Mouse (Mus musculus): Measurements from ENCODE around the gene Polr1a. TPM values are rescaled to one million over a fixed set of nuclear protein-coding genes. Genes with fewer than 3 reads are reported as not detected.
"Not testable (repeated sequence)": the region's sequence is repeated elsewhere in the genome, so short reads cannot be mapped to it uniquely, and the experiment has no call there.

Gene Polr1a
- polyA plus RNA-seq, 1 experiment from 2014 or later: 18.8 TPM

DNA sequence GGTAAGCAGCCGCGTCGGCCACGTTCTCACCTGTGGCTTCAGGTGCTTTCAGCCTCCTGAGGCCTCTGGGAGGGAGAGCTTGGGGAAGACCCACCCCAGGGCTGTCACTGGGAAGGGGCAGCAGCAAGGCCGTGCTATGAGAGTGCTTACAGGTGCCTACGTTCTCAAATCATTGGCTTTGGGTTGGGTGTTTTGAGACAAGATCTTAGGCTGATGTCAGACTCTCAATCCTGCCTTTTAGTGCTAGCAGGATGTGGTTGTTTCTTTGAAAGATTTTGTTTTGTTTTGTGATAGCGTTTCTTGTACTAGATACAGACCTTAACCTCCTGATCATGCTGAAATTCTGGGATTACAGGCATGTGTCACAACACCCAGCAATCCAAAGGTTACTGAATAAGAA is 11.9 kb downstream of the Polr1a start:
- H3K27me3 ChIP-seq: no peaks in the 10 kb centered on the region
- H3K9me3 ChIP-seq (replicated peaks): no peaks in the 10 kb centered on the region
- no peak for ATAC-seq (ENCODE audit: low read depth)
- no peak for DNase-seq
- no peak overlapping the region for H3K4me2 ChIP-seq
- H3K4me3 ChIP-seq (replicated peaks): no peak overlapping the region
- 88% methylated on average over 7 of the region's 7 CpGs for WGBS (ENCODE audit: insufficient replicate concordance)
- H3K9ac ChIP-seq: no peak overlapping the region
- no peaks in the 10 kb centered on the region for H3K4me1 ChIP-seq (replicated peaks)
- H3K36me3 ChIP-seq: peaks cover 95% of the 10 kb centered on the region
- no peak overlapping the region for H3K27ac ChIP-seq

DNA sequence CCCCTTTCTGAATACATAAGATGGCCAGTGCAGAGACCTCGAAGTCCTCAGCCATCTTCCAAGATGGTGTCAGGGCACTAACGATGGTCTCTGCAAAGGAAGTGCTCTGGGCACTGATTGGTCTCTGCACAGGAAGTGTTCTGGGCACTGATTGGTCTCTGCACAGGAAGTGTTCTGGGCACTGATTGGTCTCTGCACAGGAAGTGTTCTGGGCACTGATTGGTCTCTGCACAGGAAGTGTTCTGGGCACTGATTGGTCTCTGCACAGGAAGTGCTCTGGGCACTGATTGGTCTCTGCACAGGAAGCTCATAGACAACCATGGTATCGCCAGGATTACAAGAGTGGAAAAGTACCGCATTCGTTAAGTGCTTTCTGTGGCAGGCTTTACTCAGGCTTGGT is 16.4 kb downstream of the Polr1a start:
- H3K27me3 ChIP-seq; H3K27ac ChIP-seq; DNase-seq; H3K9ac ChIP-seq; H3K4me1 ChIP-seq (replicated peaks); H3K9me3 ChIP-seq (replicated peaks); ATAC-seq (ENCODE audit: low read depth); H3K4me2 ChIP-seq; H3K4me3 ChIP-seq (replicated peaks): not testable (repeated sequence)
- H3K36me3 ChIP-seq: peaks cover 87% of the 10 kb centered on the region
- 63% methylated on average over 5 of the region's 5 CpGs for WGBS (ENCODE audit: insufficient replicate concordance)

GRCm38 (mm10) chr6:71927911-71928310 is 19.1 kb downstream of the Polr1a start:
- H3K4me2 ChIP-seq: no peak overlapping the region
- H3K9me3 ChIP-seq (replicated peaks): no peaks in the 10 kb centered on the region
- H3K4me1 ChIP-seq (replicated peaks): no peaks in the 10 kb centered on the region
- H3K27me3 ChIP-seq: no peaks in the 10 kb centered on the region
- DNase-seq (no peak), ATAC-seq (ENCODE audit: low read depth) (no peak; the same call in 1 of the 2 replicates)
- H3K4me3 ChIP-seq (replicated peaks): no peak overlapping the region
- H3K27ac ChIP-seq: no peak overlapping the region
- H3K36me3 ChIP-seq: peaks cover 88% of the 10 kb centered on the region
- H3K9ac ChIP-seq: no peak overlapping the region

DNA sequence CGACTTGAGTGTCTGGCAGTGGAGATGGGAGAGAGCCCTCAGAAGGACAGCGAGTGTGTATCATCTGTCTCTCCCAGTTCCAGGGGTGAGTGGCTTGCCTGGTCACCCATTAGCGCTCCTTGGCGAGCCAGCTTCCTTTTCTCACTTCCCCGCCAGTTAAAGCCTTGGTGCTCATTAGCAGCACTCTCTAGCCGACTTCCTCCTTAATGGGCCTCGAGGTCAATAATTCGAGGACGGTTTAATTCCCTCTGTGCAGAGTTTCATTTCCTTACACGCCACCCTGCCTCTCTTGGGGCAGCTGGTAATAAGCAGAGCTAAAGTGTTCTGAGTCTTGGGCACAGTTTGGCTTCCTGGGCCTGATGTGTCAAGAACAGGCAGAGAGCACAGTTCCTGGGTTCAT is 21.2 kb downstream of the Polr1a start:
- 72% methylated on average over 10 of the region's 10 CpGs for WGBS (ENCODE audit: insufficient replicate concordance)
- H3K36me3 ChIP-seq: peaks cover 87% of the 10 kb centered on the region

DNA sequence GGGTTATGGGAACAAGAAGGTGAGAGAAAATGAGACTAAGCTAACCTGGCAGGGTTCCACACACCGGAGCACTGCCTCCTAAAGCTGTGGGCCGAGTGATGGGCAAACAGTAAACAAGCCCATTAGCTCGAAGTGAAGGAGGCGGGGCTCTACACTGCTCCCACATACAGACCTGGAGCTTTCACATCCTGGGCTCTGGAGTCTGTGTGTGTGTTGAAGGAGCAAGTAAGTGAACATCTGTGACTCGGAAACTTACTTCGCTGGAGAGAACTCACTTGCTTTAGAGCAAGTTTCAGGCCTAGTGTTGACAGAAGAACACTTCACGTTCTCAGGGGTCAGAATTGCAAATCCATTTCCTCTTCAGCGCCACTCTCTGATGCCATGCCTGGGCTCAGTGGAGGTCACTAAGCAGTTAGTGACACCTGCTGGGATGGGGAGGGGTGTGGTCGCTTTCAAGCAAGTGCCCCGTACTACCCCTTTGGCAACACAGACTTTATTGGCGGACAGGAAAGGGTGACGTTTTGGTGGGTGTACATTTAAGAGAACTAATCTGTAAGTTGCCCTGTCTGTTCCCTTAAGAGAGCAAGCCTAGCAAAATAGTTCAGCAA is 22.1 kb downstream of the Polr1a start:
- WGBS (ENCODE audit: insufficient replicate concordance): 79% methylated on average over 12 of the region's 12 CpGs
- Histone ChIP-seq H3K4me3 (replicated peaks) (no peak overlapping the region), H3K36me3 (peaks cover 87% of the 10 kb centered on the region), H3K4me2 (no peak overlapping the region), H3K27me3 (no peaks in the 10 kb centered on the region), H3K4me1 (replicated peaks) (no peaks in the 10 kb centered on the region), H3K9ac (no peak overlapping the region), H3K9me3 (replicated peaks) (no peaks in the 10 kb centered on the region), H3K27ac (no peak overlapping the region)
- no peak for DNase-seq
- ATAC-seq (ENCODE audit: low read depth): no peak

More for the DNA sequence above, 21.2 kb downstream of the Polr1a start:
- H3K9me3 ChIP-seq (replicated peaks): no peaks in the 10 kb centered on the region
- H3K27me3 ChIP-seq: no peaks in the 10 kb centered on the region
- H3K27ac ChIP-seq: no peak overlapping the region
- no peak overlapping the region for H3K4me3 ChIP-seq (replicated peaks)
- 0 out of 2 replicates have a peak, but pooled peaks have one; percentile 34 for ATAC-seq (ENCODE audit: low read depth)
- DNase-seq: no peak
- no peaks in the 10 kb centered on the region for H3K4me1 ChIP-seq (replicated peaks)
- H3K9ac ChIP-seq: no peak overlapping the region
- no peak overlapping the region for H3K4me2 ChIP-seq

GRCm38 (mm10) chr6:71932347-71932746 is 23.5 kb downstream of the Polr1a start:
- 73% methylated on average over 5 of the region's 5 CpGs for WGBS (ENCODE audit: insufficient replicate concordance)
- H3K27ac ChIP-seq: no peak overlapping the region
- H3K36me3 ChIP-seq: peaks cover 88% of the 10 kb centered on the region
- DNase-seq: no peak
- H3K4me1 ChIP-seq (replicated peaks): no peaks in the 10 kb centered on the region; the same call in 1 of the 2 replicates
- ATAC-seq (ENCODE audit: low read depth): no peak
- H3K4me2 ChIP-seq: no peak overlapping the region
- H3K9me3 ChIP-seq (replicated peaks): no peaks in the 10 kb centered on the region
- H3K4me3 ChIP-seq (replicated peaks): no peak overlapping the region
- H3K27me3 ChIP-seq: no peaks in the 10 kb centered on the region
- H3K9ac ChIP-seq: no peak overlapping the region

DNA sequence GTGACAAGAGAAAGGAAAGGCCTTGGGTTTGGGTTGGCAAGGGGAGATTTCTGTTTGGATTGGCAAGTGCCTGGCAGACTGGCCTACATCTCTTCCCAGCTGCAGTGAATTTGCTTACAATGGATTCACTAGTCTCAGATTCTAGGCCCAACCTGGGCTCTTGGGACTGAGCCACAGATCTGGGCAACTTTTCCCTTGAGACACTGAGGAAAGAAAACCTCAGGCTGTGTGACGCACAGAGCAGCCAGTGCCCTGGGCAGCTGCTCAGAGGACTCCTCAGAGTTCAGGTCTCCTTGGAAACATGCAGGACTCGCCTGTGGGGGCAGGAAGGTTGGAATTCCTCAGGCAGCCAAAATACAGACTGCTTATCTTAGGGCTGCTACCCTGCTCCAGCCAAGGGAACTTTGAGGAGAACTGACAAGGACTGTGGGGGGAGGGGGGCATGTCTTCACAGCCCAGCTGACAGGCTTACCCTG is 25.3 kb downstream of the Polr1a start:
- no peak overlapping the region for H3K4me3 ChIP-seq (replicated peaks)
- no peak for ATAC-seq (ENCODE audit: low read depth)
- H3K9ac ChIP-seq: no peak overlapping the region
- H3K4me1 ChIP-seq (replicated peaks): no peaks in the 10 kb centered on the region; the same call in 1 of the 2 replicates
- H3K27me3 ChIP-seq: no peaks in the 10 kb centered on the region
- H3K4me2 ChIP-seq: no peak overlapping the region
- no peak overlapping the region for H3K27ac ChIP-seq
- H3K9me3 ChIP-seq (replicated peaks): no peaks in the 10 kb centered on the region
- DNase-seq: no peak
- peaks cover 94% of the 10 kb centered on the region for H3K36me3 ChIP-seq
- 80% methylated on average over 2 of the region's 2 CpGs for WGBS (ENCODE audit: insufficient replicate concordance)

DNA sequence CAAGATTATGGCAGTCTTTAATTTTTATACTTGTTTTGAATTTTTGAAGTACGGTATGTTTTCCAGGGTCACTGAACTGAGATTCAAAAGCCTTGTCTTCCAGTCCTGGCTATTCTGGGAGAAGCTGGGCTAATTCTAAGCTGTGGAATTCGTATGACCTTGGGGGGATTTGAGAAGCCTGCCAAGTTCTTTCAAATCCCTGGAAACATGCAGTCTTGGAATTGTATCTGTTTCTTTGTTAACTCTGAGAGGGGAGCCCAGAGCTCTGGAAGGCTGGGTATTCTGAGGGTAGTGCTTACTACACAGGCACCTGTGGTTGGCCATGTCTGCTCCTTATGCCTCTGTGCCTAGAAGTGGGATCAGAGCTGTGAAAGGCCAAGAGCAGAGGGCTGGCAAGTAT is 26.9 kb downstream of the Polr1a start:
- H3K27ac ChIP-seq: peak overlapping the region; percentile 39; the same call in 1 of the 2 replicates

GRCm38 (mm10) chr6:71940912-71941311 is 32.1 kb downstream of the Polr1a start:
- H3K27me3 ChIP-seq: no peaks in the 10 kb centered on the region
- WGBS (ENCODE audit: insufficient replicate concordance): 86% methylated on average over 6 of the region's 6 CpGs
- no peak overlapping the region for H3K9ac ChIP-seq
- peaks cover 71% of the 10 kb centered on the region for H3K36me3 ChIP-seq
- ATAC-seq (ENCODE audit: low read depth) (no peak), DNase-seq (no peak)
- H3K4me3 ChIP-seq (replicated peaks): no peak overlapping the region
- no peak overlapping the region for H3K27ac ChIP-seq
- H3K9me3 ChIP-seq (replicated peaks): no peaks in the 10 kb centered on the region
- H3K4me1 ChIP-seq (replicated peaks): no peaks in the 10 kb centered on the region; the same call in 1 of the 2 replicates
- no peak overlapping the region for H3K4me2 ChIP-seq

More for the DNA sequence above, 26.9 kb downstream of the Polr1a start:
- Histone ChIP-seq H3K36me3 (peaks cover 88% of the 10 kb centered on the region), H3K9ac (no peak overlapping the region), H3K27me3 (no peaks in the 10 kb centered on the region), H3K4me3 (replicated peaks) (no peak overlapping the region), H3K4me1 (replicated peaks) (no peaks in the 10 kb centered on the region; the same call in 1 of the 2 replicates), H3K9me3 (replicated peaks) (no peaks in the 10 kb centered on the region), H3K4me2 (no peak overlapping the region)
- WGBS (ENCODE audit: insufficient replicate concordance): 70% methylated on average over 2 of the region's 2 CpGs
- no peak for ATAC-seq (ENCODE audit: low read depth)
- no peak for DNase-seq

GRCm38 (mm10) chr6:71945101-71945500 is 36.2 kb downstream of the Polr1a start:
- WGBS (ENCODE audit: insufficient replicate concordance): 88% methylated on average over 6 of the region's 6 CpGs
- Histone ChIP-seq H3K9me3 (replicated peaks) (no peaks in the 10 kb centered on the region), H3K27ac (no peak overlapping the region), H3K4me3 (replicated peaks) (no peak overlapping the region), H3K36me3 (peaks cover 75% of the 10 kb centered on the region), H3K4me1 (replicated peaks) (no peaks in the 10 kb centered on the region), H3K27me3 (no peaks in the 10 kb centered on the region), H3K4me2 (no peak overlapping the region), H3K9ac (no peak overlapping the region)
- DNase-seq (no peak), ATAC-seq (ENCODE audit: low read depth) (no peak)

DNA sequence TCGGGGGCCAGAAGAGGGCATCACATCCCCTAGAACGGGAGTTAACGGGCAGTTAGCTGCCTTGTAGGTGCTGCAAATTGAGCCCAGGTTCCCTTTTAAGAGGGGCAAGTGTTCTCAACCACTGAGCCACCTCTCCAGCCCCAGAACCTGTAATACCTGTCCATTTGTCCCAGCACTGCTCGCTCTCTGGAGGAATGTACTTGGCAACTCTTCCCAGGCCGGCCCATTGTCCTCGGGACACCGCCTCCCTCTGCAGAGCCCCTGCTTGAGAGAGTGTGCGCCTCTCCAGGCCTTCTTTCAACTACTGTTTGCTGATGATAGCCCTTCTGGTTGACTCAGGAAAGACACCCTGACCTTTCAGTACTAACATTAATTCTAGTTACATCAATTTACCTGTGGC is 37.3 kb downstream of the Polr1a start:
- Histone ChIP-seq H3K4me3 (replicated peaks) (no peak overlapping the region), H3K27ac (no peak overlapping the region), H3K4me2 (no peak overlapping the region), H3K9ac (no peak overlapping the region), H3K36me3 (peaks cover 75% of the 10 kb centered on the region), H3K4me1 (replicated peaks) (peaks cover under 1% of the 10 kb centered on the region; the same call in 1 of the 2 replicates), H3K27me3 (no peaks in the 10 kb centered on the region), H3K9me3 (replicated peaks) (no peaks in the 10 kb centered on the region)
- no peak for DNase-seq
- 84% methylated on average over 8 of the region's 8 CpGs for WGBS (ENCODE audit: insufficient replicate concordance)
- ATAC-seq (ENCODE audit: low read depth): no peak

DNA sequence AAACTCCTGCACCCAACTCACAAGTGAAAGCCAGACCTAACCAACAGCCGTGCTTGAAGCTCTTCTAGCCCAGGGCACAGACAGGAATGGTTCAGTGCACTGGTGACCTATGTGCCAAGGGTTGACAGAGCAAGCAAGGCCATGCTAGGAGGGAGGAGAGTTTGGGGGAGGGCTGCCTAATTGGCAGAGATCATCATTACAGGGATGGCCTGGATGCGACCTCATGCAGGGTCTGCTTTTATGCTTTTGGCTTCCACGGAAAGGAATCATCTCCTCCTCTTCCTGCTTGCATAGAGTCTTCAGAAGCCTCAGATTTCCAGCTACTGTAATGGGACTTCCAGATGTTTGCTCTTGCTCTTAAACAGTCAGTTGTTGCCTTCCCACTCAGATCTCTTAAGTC is 40.9 kb downstream of the Polr1a start:
- Histone ChIP-seq H3K27me3 (no peaks in the 10 kb centered on the region), H3K36me3 (peaks cover 88% of the 10 kb centered on the region), H3K4me2 (no peak overlapping the region), H3K9ac (no peak overlapping the region), H3K4me3 (replicated peaks) (no peak overlapping the region), H3K9me3 (replicated peaks) (no peaks in the 10 kb centered on the region), H3K27ac (no peak overlapping the region), H3K4me1 (replicated peaks) (peaks cover 3% of the 10 kb centered on the region; the same call in 1 of the 2 replicates)
- ATAC-seq (ENCODE audit: low read depth) (no peak), DNase-seq (no peak)
- 86% methylated on average over 3 of the region's 3 CpGs for WGBS (ENCODE audit: insufficient replicate concordance)

Data from liver, embryonic 13.5 days (tissue).